Mouse (Mus musculus): Measurements from ENCODE around the gene Ppip5k2.

DNA sequence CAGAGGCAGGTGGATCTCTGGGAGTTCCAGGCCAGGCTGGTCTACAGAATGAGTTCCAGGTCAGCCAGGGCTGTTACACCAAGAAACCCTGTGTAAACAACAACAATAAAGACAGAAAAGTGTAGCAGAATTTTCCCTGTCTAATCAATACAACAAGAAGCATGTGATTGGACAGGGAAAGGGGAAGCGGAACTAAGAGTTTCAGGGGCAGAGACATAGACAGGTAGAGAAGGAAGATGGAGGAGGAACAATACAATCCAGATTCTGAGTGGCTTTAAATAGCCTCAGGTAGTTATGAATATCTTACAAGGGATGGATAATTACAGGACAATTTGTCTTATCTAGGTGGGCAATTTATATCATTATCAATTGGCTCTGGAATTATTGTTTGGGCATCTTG is 102.9 kb downstream of the Ppip5k2 start:
- TF ChIP-seq CTCF (IDR thresholded peaks at IDR 0.05; ENCODE audit: extremely low read depth, insufficient read length, insufficient replicate concordance, low read depth, low read length) (no peak), POLR2A (IDR thresholded peaks at IDR 0.05; ENCODE audit: low read depth, low read length) (no peak)
